Mouse (Mus musculus) E14TG2a.4 (cell line): ENCODE results near the gene Eid3.

ENCODE experiments used
- CTCF ChIP-seq: conservative IDR thresholded peaks from 2 replicates; pipeline ENCODE4 v1.5.1; 2014; ENCODE audit warnings: low read length
- NANOG ChIP-seq: IDR thresholded peaks from 2 replicates; pipeline ENCODE4 v1.6.1; 2014; ENCODE audit warnings: borderline replicate concordance, low read length, mixed read lengths

- TF ChIP-seq CTCF (no peak), NANOG (no peak)
These were observed 20.9 kb downstream of the Eid3 start for GRCm38 (mm10) chr10:82887354-82887753.
